Mouse (Mus musculus) midbrain, embryonic 11.5 days (tissue): ENCODE data around the gene Mrpl54. TPM values are rescaled to one million over a fixed set of nuclear protein-coding genes. Genes with fewer than 3 reads are reported as not detected.
A peak's percentile ranks its signal among the peaks of the same experiment; 100 is the strongest.

ENCODE experiments used
- ATAC-seq: fragments of 200-750 bp; cut with Nextera tagmentation; 2 replicates; pipeline ENCODE4 v1.8.0; 2017; ENCODE audit warnings: moderate TSS enrichment, moderate library complexity; ENCODE audit not compliant: low FRiP score
- DNase-seq: peaks from one replicate; pipeline ENCODE4 v3.0.0; 2015; ENCODE audit warnings: low spot score; ENCODE audit errors: missing footprints
- H3K27ac ChIP-seq: fragments of 300-500 bp; sonication (generic); 2 replicates; pipeline ENCODE4 v1.5.1; 2014; ENCODE audit warnings: low read depth, low read length
- H3K27me3 ChIP-seq: fragments of 300-500 bp; sonication (generic); 2 replicates; pipeline ENCODE4 v1.6.1; 2014; ENCODE audit warnings: mild to moderate bottlenecking, low read length, moderate library complexity, mixed read lengths; ENCODE audit not compliant: control insufficient read depth, insufficient read depth
- H3K36me3 ChIP-seq: fragments of 300-500 bp; sonication (generic); 2 replicates; pipeline ENCODE4 v1.6.1; 2014; ENCODE audit warnings: mild to moderate bottlenecking, low read length, moderate library complexity, mixed read lengths; ENCODE audit not compliant: control insufficient read depth, insufficient read depth
- H3K4me1 ChIP-seq: fragments of 300-500 bp; sonication (generic); 2 replicates; pipeline ENCODE4 v1.6.1; 2014; ENCODE audit warnings: low read length; ENCODE audit not compliant: control insufficient read depth, insufficient read depth
- H3K4me2 ChIP-seq: fragments of 300-500 bp; sonication (generic); 2 replicates; pipeline ENCODE4 v1.6.1; 2014; ENCODE audit warnings: mild to moderate bottlenecking, moderate library complexity
- H3K4me3 ChIP-seq: fragments of 300-500 bp; sonication (generic); 2 replicates; pipeline ENCODE4 v1.5.1; 2014; ENCODE audit warnings: low read depth, low read length
- H3K9ac ChIP-seq: fragments of 300-500 bp; sonication (generic); 2 replicates; pipeline ENCODE4 v1.6.1; 2014; ENCODE audit warnings: low read length
- H3K9me3 ChIP-seq: fragments of 300-500 bp; sonication (generic); 2 replicates; pipeline ENCODE4 v1.6.1; 2016; ENCODE audit warnings: low read length; ENCODE audit not compliant: control insufficient read depth
- WGBS: fragments of 180-500 bp; shearing (Covaris S2); extraction: QIAGEN DNeasy Blood & Tissue Kit; methylation state at CpG from one replicate; pipeline ENCODE4 v1.1.7; 2014; 5-methylcytosine and 5-hydroxymethylcytosine counted together
- polyA plus RNA-seq: library from polyadenylated mRNA; unstranded; fragments of >200 nt; fragmentation: Nextera tagmentation; extraction: Ambion mirVana; gene quantifications from 2 replicates; pipeline ENCODE4 v1.2.1, GENCODE M21; 2014

Gene Mrpl54
- polyA plus RNA-seq, 1 experiment from 2014 or later = 205 TPM

DNA sequence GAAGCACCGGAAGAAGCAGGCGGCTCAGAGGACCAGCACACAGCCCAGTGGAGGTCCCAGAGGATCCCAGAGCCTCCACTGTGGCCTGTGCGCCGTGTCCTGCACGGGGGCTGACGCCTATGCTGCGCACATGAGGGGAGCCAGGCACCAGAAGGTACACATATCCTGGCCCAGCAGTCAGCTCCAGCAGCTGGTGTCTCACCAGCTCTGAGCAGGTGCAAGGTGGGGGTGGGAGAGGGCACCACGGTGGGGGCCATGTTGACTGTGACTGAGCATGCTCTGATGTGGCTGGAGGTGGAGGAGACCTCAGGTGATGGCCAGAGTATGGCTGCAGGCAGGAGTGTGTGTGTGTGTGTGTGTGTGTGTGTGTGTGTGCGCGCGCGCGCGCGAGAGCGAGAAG lies 24.7 kb downstream of the Mrpl54 start:
- ATAC-seq (no peak), DNase-seq (no peak)
- Histone ChIP-seq H3K36me3 (no peaks in the 10 kb centered on the region), H3K9me3 (no peaks in the 10 kb centered on the region), H3K4me1 (peaks cover 6% of the 10 kb centered on the region), H3K9ac (no peak overlapping the region), H3K4me2 (no peak overlapping the region), H3K4me3 (no peak overlapping the region), H3K27ac (no peak overlapping the region), H3K27me3 (peaks cover 10% of the 10 kb centered on the region)
- 92% methylated on average over 16 of the region's 16 CpGs for WGBS

DNA sequence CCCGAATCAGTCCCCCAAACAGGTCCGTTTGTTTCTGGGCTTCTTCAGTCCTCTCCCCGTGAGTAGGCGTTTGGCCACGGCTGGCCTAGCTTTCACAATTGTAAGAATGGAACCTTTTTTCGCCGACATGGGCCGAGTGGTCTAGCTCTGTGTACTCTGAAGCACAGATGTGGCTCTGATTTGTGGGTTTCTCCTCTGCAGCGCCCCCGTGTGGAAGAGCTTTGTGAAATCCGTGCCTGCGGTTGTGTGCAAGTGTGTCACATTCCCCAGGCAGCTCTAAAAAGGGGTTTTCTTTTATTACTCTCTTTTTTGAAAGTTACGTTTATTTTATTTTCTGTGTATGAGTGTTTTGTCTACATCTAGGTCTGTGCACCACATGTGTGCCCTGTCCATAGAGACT lies 25.9 kb downstream of the Mrpl54 start:
- WGBS = 23% methylated on average over 13 of the region's 13 CpGs
- no peaks in the 10 kb centered on the region for H3K9me3 ChIP-seq
- H3K36me3 ChIP-seq = no peaks in the 10 kb centered on the region
- ATAC-seq = no peak
- H3K27me3 ChIP-seq = peaks cover 10% of the 10 kb centered on the region
- H3K27ac ChIP-seq = no peak overlapping the region
- peaks cover 6% of the 10 kb centered on the region for H3K4me1 ChIP-seq
- no peak overlapping the region for H3K4me2 ChIP-seq
- no peak overlapping the region for H3K9ac ChIP-seq
- DNase-seq = peak; percentile 98
- no peak overlapping the region for H3K4me3 ChIP-seq

DNA sequence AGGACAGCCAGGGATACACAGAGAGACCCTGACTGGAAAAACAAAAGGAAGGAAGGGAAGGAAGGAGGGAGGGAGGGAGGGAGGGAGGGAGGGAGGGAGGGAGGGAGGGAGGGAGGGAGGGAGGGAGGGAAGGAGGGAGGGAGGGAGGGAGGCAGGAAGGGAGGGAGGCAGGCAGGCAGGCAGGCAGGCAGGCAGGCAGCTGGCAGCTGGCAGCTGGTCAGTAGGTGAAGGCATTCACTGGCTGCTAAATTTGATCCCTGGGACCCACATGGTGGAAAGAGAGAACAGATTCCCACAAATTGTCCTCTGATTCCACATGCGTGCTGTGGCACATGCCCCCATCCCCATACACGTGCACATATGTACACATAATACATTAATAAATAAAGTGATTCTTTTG lies 28.1 kb downstream of the Mrpl54 start:
- peaks cover 6% of the 10 kb centered on the region for H3K4me1 ChIP-seq
- no peak overlapping the region for H3K27ac ChIP-seq
- no peak overlapping the region for H3K4me3 ChIP-seq
- no peak overlapping the region for H3K4me2 ChIP-seq
- H3K9me3 ChIP-seq = no peaks in the 10 kb centered on the region
- 86% methylated on average over 2 of the region's 2 CpGs for WGBS
- no peak overlapping the region for H3K9ac ChIP-seq
- ATAC-seq (no peak), DNase-seq (no peak)
- H3K36me3 ChIP-seq = no peaks in the 10 kb centered on the region
- peaks cover 10% of the 10 kb centered on the region for H3K27me3 ChIP-seq

DNA sequence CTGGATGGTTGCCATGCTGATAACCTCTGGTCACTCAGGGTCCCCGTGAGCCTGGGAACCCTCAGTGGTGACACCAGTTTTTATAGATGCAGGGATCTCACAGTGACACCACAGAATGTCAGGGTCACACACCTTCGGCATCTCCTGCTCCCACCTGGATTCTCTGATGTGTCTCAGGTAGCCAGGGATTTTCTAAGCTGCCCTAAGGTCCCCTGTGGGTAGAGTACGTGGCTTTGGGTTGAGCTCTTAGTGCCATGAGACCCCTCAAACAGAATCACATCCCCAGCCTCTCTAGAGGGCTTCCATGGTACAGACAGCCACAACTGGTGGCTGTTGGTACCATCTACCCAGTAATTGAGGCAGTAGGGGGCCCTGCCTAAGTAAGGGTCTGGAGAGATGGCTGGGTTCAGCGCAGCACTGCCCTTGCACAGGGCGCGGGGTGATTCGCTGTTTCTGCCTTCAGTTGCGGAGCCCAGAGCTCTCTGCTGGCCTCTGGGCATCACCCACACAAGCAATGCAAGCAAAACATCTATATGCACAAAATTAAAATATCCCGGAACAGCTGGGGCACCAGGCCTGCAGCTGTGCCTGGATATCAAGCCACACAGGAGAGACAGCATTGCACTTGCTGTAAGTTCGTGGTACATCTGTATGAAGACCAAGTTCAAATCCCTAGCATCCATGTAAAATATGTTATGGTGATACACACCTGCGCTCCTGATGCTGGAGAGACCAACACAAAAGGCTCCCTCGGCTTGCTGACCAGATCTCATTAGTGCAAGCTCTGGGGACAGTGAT lies 30.1 kb downstream of the Mrpl54 start:
- 87% methylated on average over 12 of the region's 12 CpGs for WGBS
- no peak for DNase-seq
- Histone ChIP-seq H3K27ac (no peak overlapping the region), H3K27me3 (peaks cover 10% of the 10 kb centered on the region), H3K36me3 (no peaks in the 10 kb centered on the region), H3K4me3 (no peak overlapping the region), H3K4me2 (no peak overlapping the region), H3K9ac (no peak overlapping the region), H3K4me1 (peaks cover 12% of the 10 kb centered on the region), H3K9me3 (no peaks in the 10 kb centered on the region)
- ATAC-seq = no peak

DNA sequence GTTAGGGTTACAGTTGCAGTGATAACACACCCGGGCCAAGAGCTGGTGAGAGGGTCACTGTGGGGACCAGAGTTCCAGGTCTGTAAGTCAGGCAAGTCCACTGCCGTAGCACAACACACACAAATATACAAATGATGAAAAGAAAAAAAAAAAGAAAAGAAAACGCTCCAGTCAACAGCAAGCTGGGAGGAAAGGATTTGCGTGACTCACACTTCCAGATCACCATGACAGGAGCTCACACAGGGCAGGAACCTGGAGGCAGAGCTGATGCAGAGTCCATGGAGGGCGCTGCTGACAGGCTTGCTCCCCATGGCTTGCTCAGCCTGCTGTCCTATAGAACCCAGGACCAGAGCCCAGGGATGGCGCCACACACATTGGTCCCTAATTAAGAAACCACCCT lies 32.5 kb downstream of the Mrpl54 start:
- Histone ChIP-seq H3K27ac (no peak overlapping the region), H3K27me3 (no peaks in the 10 kb centered on the region; the same call in 1 of the 2 replicates), H3K9ac (no peak overlapping the region), H3K4me1 (peaks cover 12% of the 10 kb centered on the region), H3K4me3 (no peak overlapping the region), H3K9me3 (no peaks in the 10 kb centered on the region), H3K4me2 (no peak overlapping the region), H3K36me3 (no peaks in the 10 kb centered on the region)
- ATAC-seq = no peak
- WGBS = 76% methylated on average over 6 of the region's 6 CpGs
- DNase-seq = no peak

GRCm38 (mm10) chr10:81233226-81233585 lies 33.5 kb downstream of the Mrpl54 start:
- ATAC-seq (peak; percentile 70), DNase-seq (no peak)
- peak overlapping the region; percentile 73 for H3K9ac ChIP-seq
- no peaks in the 10 kb centered on the region; the same call in 1 of the 2 replicates for H3K27me3 ChIP-seq
- H3K9me3 ChIP-seq = no peaks in the 10 kb centered on the region
- H3K4me3 ChIP-seq = peak overlapping the region; percentile 74
- no peaks in the 10 kb centered on the region for H3K36me3 ChIP-seq
- 1% methylated on average over 28 of the region's 28 CpGs for WGBS
- peaks cover 12% of the 10 kb centered on the region for H3K4me1 ChIP-seq
- H3K27ac ChIP-seq = no peak overlapping the region
- peak overlapping the region; percentile 67 for H3K4me2 ChIP-seq

GRCm38 (mm10) chr10:81232580-81233225 lies 34.0 kb downstream of the Mrpl54 start, which contains the start of gene Zfr2:
Zfr2 (plus strand) TSS chr10:81233155.
- Histone ChIP-seq H3K9me3 (no peaks in the 10 kb centered on the region), H3K4me2 (peak within 1 kb of the TSS; percentile 67), H3K36me3 (no peaks in the 10 kb centered on the region), H3K27me3 (no peaks in the 10 kb centered on the region; the same call in 1 of the 2 replicates), H3K27ac (no peak within 1 kb of the TSS), H3K4me3 (peak within 1 kb of the TSS; percentile 74), H3K9ac (peak within 1 kb of the TSS; percentile 73), H3K4me1 (peaks cover 12% of the 10 kb centered on the region)
- ATAC-seq = peak; percentile 77
- 10% methylated on average over 29 of the region's 29 CpGs for WGBS
- DNase-seq = peak; percentile 96

DNA sequence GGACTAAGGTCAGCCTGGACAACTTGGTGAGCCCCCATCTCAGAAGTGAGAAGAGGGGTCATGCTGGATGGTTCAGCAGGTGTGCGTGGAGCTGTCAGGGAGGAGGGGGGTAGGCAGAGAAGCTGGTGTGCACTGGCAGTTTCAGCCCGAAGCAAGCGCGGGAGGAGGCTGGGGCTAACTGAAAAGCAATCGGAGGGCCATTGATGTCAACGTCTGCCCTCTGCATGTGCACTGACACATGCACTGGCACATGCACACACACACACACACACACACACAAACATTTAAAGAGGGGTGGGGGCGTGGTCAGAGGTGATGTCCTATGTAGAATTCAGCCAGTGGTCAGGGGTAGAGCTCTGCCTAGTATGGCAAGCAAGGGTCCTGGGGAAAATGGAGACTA lies 35.3 kb downstream of the Mrpl54 start:
- Histone ChIP-seq H3K27ac (no peak overlapping the region), H3K4me2 (peak overlapping the region; percentile 73), H3K4me3 (peak overlapping the region; percentile 51; the same call in 1 of the 2 replicates)

More for the DNA sequence above, 35.3 kb downstream of the Mrpl54 start:
- DNase-seq (no peak), ATAC-seq (no peak)
- Histone ChIP-seq H3K9me3 (no peaks in the 10 kb centered on the region), H3K9ac (no peak overlapping the region; the same call in 1 of the 2 replicates), H3K27me3 (no peaks in the 10 kb centered on the region; the same call in 1 of the 2 replicates), H3K4me1 (peaks cover 12% of the 10 kb centered on the region), H3K36me3 (no peaks in the 10 kb centered on the region)
- WGBS = 52% methylated on average over 7 of the region's 7 CpGs
